8 mouse cellular contexts compared by ENCODE assay signal in the genomic region with DNA sequence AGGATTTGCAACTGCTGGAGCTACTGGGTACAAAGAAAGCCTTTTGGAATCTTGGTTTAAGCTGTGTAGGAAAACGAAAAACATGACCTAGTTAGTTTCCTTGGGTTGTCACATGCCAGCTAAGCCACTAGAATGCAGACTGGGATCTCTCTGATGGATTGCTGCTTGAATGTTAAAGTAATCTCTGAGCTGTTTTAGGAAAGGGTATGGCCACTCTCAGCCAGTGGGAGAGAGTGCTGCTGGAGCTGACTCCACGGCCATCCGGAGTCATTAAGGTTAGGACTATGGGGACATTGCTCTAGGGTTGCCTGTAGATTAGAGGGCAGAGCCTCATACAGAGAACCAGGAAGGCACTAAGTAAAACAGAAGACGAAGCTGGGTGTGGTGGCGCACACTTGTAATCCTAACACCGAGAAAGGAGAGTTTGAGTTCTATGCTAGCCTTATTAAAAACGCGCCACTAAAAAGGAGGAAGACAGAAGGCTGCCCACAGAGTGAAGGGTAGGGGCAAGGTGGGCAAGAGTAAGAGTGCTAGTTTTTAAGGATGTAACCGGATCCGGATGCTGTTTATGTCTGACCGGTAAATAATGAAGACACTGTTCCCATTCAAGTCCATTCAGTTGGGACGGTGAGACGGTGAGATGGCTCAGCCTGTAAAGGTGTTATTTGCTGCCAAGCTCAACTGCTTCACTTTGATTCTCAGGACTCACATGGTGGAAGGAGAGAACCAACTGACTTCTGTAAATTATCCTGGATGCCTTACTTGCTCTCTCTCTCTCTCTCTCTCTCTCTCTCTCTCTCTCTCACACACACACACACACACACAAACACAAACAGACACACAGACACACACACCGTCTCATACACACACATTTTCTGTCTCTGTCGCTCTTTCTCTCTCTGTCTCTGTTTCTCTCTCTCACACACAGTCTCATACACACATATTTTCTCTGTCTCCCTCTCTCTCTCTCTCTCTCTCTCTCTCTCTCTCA. TPM values are rescaled to one million over a fixed set of nuclear protein-coding genes. Genes with fewer than 3 reads are reported as not detected.
DNase-seq lines count a peak whose midpoint lies in the region; ATAC-seq and TF ChIP-seq lines count a peak whose summit lies in the region.

No protein-coding gene starts in this region.

- H3K4me1 ChIP-seq in thymus, adult 2 months (replicated peaks; ENCODE audit: control insufficient read depth, insufficient read depth, low read length), result peaks cover 22% of the 10 kb centered on the region
- peaks cover 3% of the 10 kb centered on the region; the same call in 1 of the 2 replicates for H3K4me1 ChIP-seq in cerebellum, adult 2 months (ENCODE audit: control insufficient read depth, insufficient read depth, low read length)
- H3K4me1 ChIP-seq in heart, embryonic 13.5 days, result peaks cover 29% of the 10 kb centered on the region
- peaks cover 19% of the 10 kb centered on the region for H3K4me1 ChIP-seq in limb, embryonic 10.5 days
- 0 out of 2 replicates have a peak, but pooled peaks cover 3% of the 10 kb centered on the region for H3K4me1 ChIP-seq in midbrain, embryonic 14.5 days (ENCODE audit: control insufficient read depth, insufficient read depth, low read length)

- H3K9me3 ChIP-seq in heart, embryonic 13.5 days, result no peaks in the 10 kb centered on the region
- H3K9me3 ChIP-seq in limb, embryonic 10.5 days (replicated peaks), result no peaks in the 10 kb centered on the region
- H3K9me3 ChIP-seq in midbrain, embryonic 14.5 days (ENCODE audit: control insufficient read depth, low read length), result no peaks in the 10 kb centered on the region

- H3K27ac ChIP-seq in thymus, adult 2 months (ENCODE audit: control insufficient read depth, insufficient read depth, low read length), result peak overlapping the region; percentile 98
- H3K27ac ChIP-seq in cerebellum, adult 2 months (ENCODE audit: insufficient read depth, low read length), result peak overlapping the region; percentile 98
- H3K27ac ChIP-seq in heart, embryonic 13.5 days (replicated peaks), result peak overlapping the region; percentile 97
- peak overlapping the region; percentile 94 for H3K27ac ChIP-seq in limb, embryonic 10.5 days
- H3K27ac ChIP-seq in midbrain, embryonic 14.5 days (replicated peaks; ENCODE audit: low read depth, low read length), result peak overlapping the region; percentile 96

- TF ChIP-seq CTCF in thymus, adult 2 months (IDR thresholded peaks at IDR 0.05; ENCODE audit: borderline replicate concordance, control insufficient read depth, extremely low read depth, insufficient read depth, low read length, poor library complexity), result no peak
- TF ChIP-seq CTCF in cerebellum, adult 2 months (IDR thresholded peaks at IDR 0.05; ENCODE audit: borderline replicate concordance, insufficient read depth, low read depth, low read length), result no peak

- no peak for TF ChIP-seq POLR2A in thymus, adult 2 months (IDR thresholded peaks at IDR 0.05; ENCODE audit: control insufficient read depth, extremely low read depth, insufficient read depth, low read length, poor library complexity)
- no peak for TF ChIP-seq POLR2A in cerebellum, adult 2 months (IDR thresholded peaks at IDR 0.05; ENCODE audit: borderline replicate concordance, insufficient read depth, low read length)

- no peaks in the 10 kb centered on the region for H3K27me3 ChIP-seq in thymus, adult 2 months (ENCODE audit: control insufficient read depth, insufficient read depth, low read length)
- no peaks in the 10 kb centered on the region for H3K27me3 ChIP-seq in cerebellum, adult 2 months (ENCODE audit: control insufficient read depth, insufficient read depth, low read length)
- H3K27me3 ChIP-seq in heart, embryonic 13.5 days (replicated peaks), result peaks cover 83% of the 10 kb centered on the region
- peaks cover 96% of the 10 kb centered on the region for H3K27me3 ChIP-seq in limb, embryonic 10.5 days (ENCODE audit: low read depth, poor library complexity, severe bottlenecking)
- H3K27me3 ChIP-seq in midbrain, embryonic 14.5 days (ENCODE audit: control insufficient read depth, insufficient read depth, low read length), result no peaks in the 10 kb centered on the region

- H3K4me2 ChIP-seq in heart, embryonic 13.5 days, result peak overlapping the region; percentile 66
- peak overlapping the region; percentile 63 for H3K4me2 ChIP-seq in midbrain, embryonic 14.5 days (ENCODE audit: low read length)

- DNase-seq in thymus, adult 2 months, result peak; percentile 27
- no peak for DNase-seq in thymus, adult 18-20 months
- no peak for DNase-seq in cerebellum, adult 2 months
- peak; percentile 31 for DNase-seq in limb, embryonic 10.5 days (ENCODE audit: low spot score)
- peak; percentile 46 for DNase-seq in midbrain, embryonic 14.5 days
- DNase-seq in thymus, postnatal 4 days, result peak; percentile 33
- no peak for DNase-seq in left cerebral cortex, postnatal 36 days (ENCODE audit: low spot score in 2 of 2)

- no peaks in the 10 kb centered on the region for H3K36me3 ChIP-seq in thymus, adult 2 months (ENCODE audit: control insufficient read depth, insufficient read depth, low read length)
- no peaks in the 10 kb centered on the region for H3K36me3 ChIP-seq in heart, embryonic 13.5 days
- H3K36me3 ChIP-seq in limb, embryonic 10.5 days, result no peaks in the 10 kb centered on the region
- no peaks in the 10 kb centered on the region for H3K36me3 ChIP-seq in midbrain, embryonic 14.5 days (ENCODE audit: control insufficient read depth, insufficient read depth, low read length)

- no peak for ATAC-seq in heart, embryonic 13.5 days (ENCODE audit: extremely low read depth, insufficient number of reproducible peaks, low FRiP score, low TSS enrichment)
- peak; percentile 66 for ATAC-seq in midbrain, embryonic 14.5 days (ENCODE audit: low FRiP score, low TSS enrichment)

- H3K4me3 ChIP-seq in thymus, adult 2 months (ENCODE audit: control insufficient read depth, insufficient read depth, low read length), result peak overlapping the region; percentile 67
- H3K4me3 ChIP-seq in cerebellum, adult 2 months (replicated peaks; ENCODE audit: insufficient read depth, low read depth, low read length), result peak overlapping the region; percentile 85
- peak overlapping the region; percentile 46 for H3K4me3 ChIP-seq in heart, embryonic 13.5 days
- H3K4me3 ChIP-seq in limb, embryonic 10.5 days, result peak overlapping the region; percentile 51
- peak overlapping the region; percentile 39 for H3K4me3 ChIP-seq in midbrain, embryonic 14.5 days (replicated peaks; ENCODE audit: low read depth, low read length)

- intact Hi-C loops in left cerebral cortex, postnatal 36 days (cut with DNase I), result loop anchor here (5.0 kb wide), 1 partner anchor 104 kb away; no protein-coding TSS in a partner anchor

- peak overlapping the region; percentile 80 for H3K9ac ChIP-seq in heart, embryonic 13.5 days
- peak overlapping the region; percentile 63 for H3K9ac ChIP-seq in midbrain, embryonic 14.5 days (replicated peaks; ENCODE audit: low read length)

- 7% methylated on average over 15 of the region's 15 CpGs for WGBS in thymus, adult 2 months
- 22% methylated on average over 15 of the region's 15 CpGs for WGBS in cerebellum, adult 2 months
- 30% methylated on average over 15 of the region's 15 CpGs for WGBS in heart, embryonic 13.5 days
- 21% methylated on average over 15 of the region's 15 CpGs for WGBS in limb, embryonic 10.5 days
- WGBS in midbrain, embryonic 14.5 days, result 25% methylated on average over 15 of the region's 15 CpGs

RNA-seq across cellular contexts. Expression of gene Ddx3x, which starts 37.3 kb away (rescaled TPM):
- 35.4 and 48.0 TPM in 2 replicates for polyA plus RNA-seq in thymus, adult 2 months (2012; rRNA removed)
- 85.7 and 121 TPM in 2 replicates for polyA plus RNA-seq in cerebellum, adult 2 months (2012; rRNA removed)
- 74.5 and 79.7 TPM in 2 replicates for polyA plus RNA-seq in heart, embryonic 13.5 days (2015; fragmentation: Nextera tagmentation; extraction: Ambion mirVana)
- 156 and 178 TPM in 2 replicates for polyA plus RNA-seq in limb, embryonic 10.5 days (2016; fragmentation: Nextera tagmentation; extraction: Ambion mirVana)
- polyA plus RNA-seq in midbrain, embryonic 14.5 days (2014; fragmentation: Nextera tagmentation; extraction: Ambion mirVana), result 116 and 142 TPM in 2 replicates
- 100 to 1,000 TPM; 154 to 194 TPM for total RNA-seq in left cerebral cortex, postnatal 36 days (2021)

Comparison
In these comparisons a context has a peak if more than half of its experiments do, and no peak if none do; other contexts are left out.
1. DNase-seq: peak in thymus, adult 2 months (single experiment), limb, embryonic 10.5 days (single experiment), midbrain, embryonic 14.5 days (single experiment) and thymus, postnatal 4 days (single experiment); none in thymus, adult 18-20 months (0 of 2), cerebellum, adult 2 months (0 of 2) and left cerebral cortex, postnatal 36 days (0 of 2).
2. Peak in every context shown above with its lines, with median percentiles within 50 percentile points of each other: H3K27ac ChIP-seq and H3K4me3 ChIP-seq.